Mouse (Mus musculus): ENCODE results near the gene Sparc.

Sparc gene

DNA sequence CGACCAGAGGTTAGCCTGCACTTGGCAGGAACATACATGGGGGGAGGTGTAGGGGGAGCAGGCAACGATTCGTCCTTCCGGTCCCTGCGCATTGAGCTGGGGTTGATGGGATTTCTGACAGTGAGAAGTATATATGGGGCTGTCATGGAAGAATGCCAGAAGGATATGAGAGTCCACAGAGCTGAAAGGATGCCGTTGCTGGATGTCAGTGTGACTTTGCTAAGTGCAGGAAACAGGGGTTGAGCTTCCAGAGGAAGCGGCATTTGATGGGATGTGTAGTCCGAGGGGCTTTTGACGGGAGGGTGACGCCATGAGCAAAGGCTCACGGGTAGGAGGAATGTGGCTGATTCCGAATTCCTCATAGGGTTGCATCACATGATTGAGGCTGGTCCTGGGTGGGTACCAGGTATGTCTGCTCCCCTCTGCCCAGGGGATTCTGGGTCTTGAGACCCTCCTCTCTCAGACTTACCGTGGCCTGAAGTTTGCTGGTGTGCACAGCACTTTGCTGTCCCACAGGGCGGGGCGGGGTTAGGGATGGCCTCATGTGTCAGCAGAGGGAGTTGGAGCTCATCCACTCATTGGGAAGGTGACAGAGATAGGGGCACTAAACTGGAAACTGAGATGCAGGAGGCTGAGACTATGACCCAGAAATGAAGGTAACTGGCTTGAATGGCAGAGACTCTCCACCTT lies 64.7 kb downstream of the Sparc start:
- DNase-seq: no peak

DNA sequence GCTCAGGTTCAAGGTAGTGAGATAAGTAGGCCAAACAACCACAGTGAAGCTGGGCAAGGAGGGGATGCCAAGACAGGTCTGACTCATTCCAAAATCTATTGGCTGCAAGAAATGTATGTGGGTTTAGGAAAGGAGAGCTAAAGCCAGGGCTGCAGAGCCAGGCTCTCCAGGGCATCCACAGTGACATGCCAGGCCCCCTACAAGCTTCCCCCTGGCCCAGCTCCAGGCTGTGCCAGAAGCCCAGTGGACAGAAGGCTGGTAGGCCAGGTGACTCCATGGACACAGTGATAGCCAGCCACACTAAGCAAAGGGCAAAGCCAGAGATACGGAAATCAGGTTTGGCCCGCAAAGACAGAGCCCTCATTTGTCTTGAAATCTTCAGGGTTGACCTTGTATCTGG lies 66.1 kb downstream of the Sparc start:
- DNase-seq: no peak
